Mouse (Mus musculus): ENCODE data around the gene Cox5b. TPM values are rescaled to one million over a fixed set of nuclear protein-coding genes. Genes with fewer than 3 reads are reported as not detected.

The Cox5b gene
- total RNA-seq, 2 experiments from 2014 or later = 533 to 600 TPM

- H3K4me3 ChIP-seq = no peak overlapping the region
- no peak for DNase-seq (ENCODE audit: extremely low spot score in 1 of 2, low spot score in 2 of 2)
- H3K27ac ChIP-seq = no peak overlapping the region
- no peak for TF ChIP-seq CTCF (IDR thresholded peaks at IDR 0.05)
- intact Hi-C loops (cut with DNase I) = loop anchor here (2.0 to 5.0 kb wide), 2 partner anchors 14 to 328 kb away; partner anchors contain the start of gene Kansl3
Observed at GRCm38 (mm10) chr1:36694871-36695270, 3.6 kb downstream of the Cox5b start.

DNA sequence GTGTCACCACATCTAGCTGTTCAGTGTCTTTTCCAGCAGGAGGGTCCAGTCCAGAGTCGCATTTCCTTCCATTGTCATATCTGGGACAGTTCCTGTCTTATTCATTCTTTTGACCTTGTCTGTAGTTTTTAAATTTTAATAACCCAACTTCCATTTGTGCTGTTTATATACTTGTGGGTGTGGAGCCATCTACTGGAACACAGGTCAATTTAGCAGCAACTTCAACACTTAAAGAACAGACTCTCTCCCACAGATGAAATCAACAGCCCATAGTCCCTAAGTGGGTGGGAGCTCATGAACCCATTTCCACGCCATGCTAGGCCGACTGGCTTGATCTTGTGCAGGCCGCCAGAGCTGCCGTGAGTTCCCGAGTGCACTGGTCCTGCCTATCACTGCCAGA is 5.2 kb downstream of the Cox5b start:
- no peak for DNase-seq (ENCODE audit: extremely low spot score in 1 of 2, low spot score in 2 of 2)
- no peak for TF ChIP-seq CTCF (IDR thresholded peaks at IDR 0.05)
- H3K4me3 ChIP-seq = no peak overlapping the region
- no peak overlapping the region for H3K27ac ChIP-seq
- intact Hi-C loops (cut with DNase I) = no loop called here

GRCm38 (mm10) chr1:36697030-36697429 is 5.8 kb downstream of the Cox5b start:
- TF ChIP-seq CTCF (IDR thresholded peaks at IDR 0.05) = no peak
- H3K4me3 ChIP-seq = no peak overlapping the region
- DNase-seq (ENCODE audit: extremely low spot score in 1 of 2, low spot score in 2 of 2) = no peak

DNA sequence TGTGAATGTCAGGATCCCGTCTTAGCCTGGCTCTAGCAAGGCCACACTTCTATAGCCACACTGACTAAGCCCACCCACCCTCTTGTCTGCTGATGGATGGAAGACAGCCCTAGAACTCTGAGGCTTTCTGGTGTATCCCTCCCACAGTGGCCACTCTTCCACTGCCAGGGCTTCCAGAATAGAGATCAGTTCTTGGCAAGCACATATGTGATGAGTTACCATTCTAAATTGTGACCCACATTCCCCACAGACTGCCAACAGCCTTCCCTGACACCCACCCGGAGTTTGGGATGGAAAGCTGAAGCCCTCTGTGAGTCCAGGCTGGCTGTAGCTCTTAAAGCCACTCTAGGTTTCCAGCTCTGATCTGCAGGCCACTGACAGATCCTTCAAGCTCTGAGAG is 15.9 kb downstream of the Cox5b start:
- no peak for TF ChIP-seq CTCF (IDR thresholded peaks at IDR 0.05)
- intact Hi-C loops (cut with DNase I) = loop anchor here (5.0 kb wide), 1 partner anchor 235 kb away; the partner anchor contains the start of gene Tmem131
- H3K4me3 ChIP-seq = peak overlapping the region; percentile 19; the same call in 1 of the 2 replicates
- DNase-seq (ENCODE audit: extremely low spot score in 1 of 2, low spot score in 2 of 2) = no peak
- peak overlapping the region; percentile 89; the same call in 1 of the 2 replicates for H3K27ac ChIP-seq

More at GRCm38 (mm10) chr1:36697030-36697429, 5.8 kb downstream of the Cox5b start:
- intact Hi-C loops (cut with DNase I) = no loop called here
- no peak overlapping the region for H3K27ac ChIP-seq

- no peak for DNase-seq (ENCODE audit: extremely low spot score in 1 of 2, low spot score in 2 of 2)
- intact Hi-C loops (cut with DNase I) = loop anchor here (2.0 to 5.0 kb wide), 3 partner anchors 13 to 235 kb away; partner anchors contain the start of gene Tmem131
- H3K4me3 ChIP-seq = peak overlapping the region; percentile 90; the same call in 1 of the 2 replicates
- TF ChIP-seq CTCF (IDR thresholded peaks at IDR 0.05) = no peak
- H3K27ac ChIP-seq = peak overlapping the region; percentile 89
Observed at GRCm38 (mm10) chr1:36707797-36708196, 16.5 kb downstream of the Cox5b start.

DNA sequence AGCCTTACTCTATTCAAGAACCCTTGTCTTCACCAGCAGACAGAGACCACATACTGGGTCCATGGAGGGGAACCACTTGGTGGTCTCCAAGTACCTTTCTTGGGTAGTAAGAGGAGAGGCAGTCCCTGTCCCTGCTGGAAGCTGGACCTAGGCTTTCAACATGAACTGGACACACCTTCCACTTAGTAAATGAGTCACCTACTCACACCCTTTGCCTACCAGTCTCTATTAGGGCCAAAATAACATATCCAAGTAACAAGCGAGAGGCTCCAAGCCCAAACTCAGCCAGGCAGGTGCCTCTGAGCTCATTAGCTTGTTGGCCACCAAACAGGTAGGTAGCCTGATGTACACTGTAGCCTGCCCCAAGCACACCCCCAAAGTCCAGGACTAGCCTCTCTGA is 17.4 kb downstream of the Cox5b start:
- peak overlapping the region; percentile 89 for H3K27ac ChIP-seq
- intact Hi-C loops (cut with DNase I) = loop anchor here (2.0 to 5.0 kb wide), 3 partner anchors 14 to 234 kb away; partner anchors contain the start of gene Tmem131
- no peak for TF ChIP-seq CTCF (IDR thresholded peaks at IDR 0.05)
- DNase-seq (ENCODE audit: extremely low spot score in 1 of 2, low spot score in 2 of 2) = no peak
- peak overlapping the region; percentile 90 for H3K4me3 ChIP-seq

DNA sequence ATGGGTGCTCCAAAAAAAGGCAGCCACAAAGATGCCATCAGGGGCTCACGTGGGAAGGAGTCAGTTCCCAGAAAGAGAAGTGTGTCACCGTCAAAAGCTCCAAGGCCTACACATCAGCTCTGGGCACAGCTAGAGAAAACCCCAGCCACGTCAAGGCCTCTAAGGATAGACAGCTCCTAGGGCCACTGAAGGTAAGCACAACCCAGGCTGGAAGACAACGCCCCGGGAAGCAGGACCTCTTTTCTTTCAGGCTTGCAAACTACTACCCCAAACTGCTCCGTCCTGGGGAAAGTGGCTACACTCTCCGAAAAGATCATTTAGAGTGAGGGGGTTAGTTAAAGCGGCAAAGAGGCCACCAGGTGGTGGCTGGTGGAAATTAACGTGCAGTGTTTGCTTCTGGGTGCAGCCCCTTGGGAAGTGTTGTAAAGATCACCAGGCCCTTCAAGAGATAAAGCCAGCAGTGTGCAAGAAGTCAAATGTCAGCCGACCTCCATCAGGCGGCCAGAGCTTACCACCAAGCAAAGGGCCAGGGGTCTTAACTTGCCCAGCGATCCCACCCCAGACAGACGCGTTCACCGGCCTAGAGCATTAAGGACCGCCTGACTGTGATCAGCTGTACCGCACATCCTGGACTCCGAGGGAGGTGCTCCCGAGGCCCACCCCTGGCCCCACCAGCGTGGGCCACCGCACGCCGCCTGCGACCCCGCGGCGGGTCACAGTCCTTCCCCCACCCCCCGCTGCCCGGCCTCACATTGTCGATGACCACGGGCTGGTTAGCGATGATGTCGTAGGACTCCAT is 18.0 kb downstream of the Cox5b start:
- intact Hi-C loops (cut with DNase I) = loop anchor here (2.0 to 5.0 kb wide), 3 partner anchors 14 to 233 kb away; partner anchors contain the start of gene Tmem131
- no peak for DNase-seq (ENCODE audit: extremely low spot score in 1 of 2, low spot score in 2 of 2)
- H3K27ac ChIP-seq = peak overlapping the region; percentile 89

DNA sequence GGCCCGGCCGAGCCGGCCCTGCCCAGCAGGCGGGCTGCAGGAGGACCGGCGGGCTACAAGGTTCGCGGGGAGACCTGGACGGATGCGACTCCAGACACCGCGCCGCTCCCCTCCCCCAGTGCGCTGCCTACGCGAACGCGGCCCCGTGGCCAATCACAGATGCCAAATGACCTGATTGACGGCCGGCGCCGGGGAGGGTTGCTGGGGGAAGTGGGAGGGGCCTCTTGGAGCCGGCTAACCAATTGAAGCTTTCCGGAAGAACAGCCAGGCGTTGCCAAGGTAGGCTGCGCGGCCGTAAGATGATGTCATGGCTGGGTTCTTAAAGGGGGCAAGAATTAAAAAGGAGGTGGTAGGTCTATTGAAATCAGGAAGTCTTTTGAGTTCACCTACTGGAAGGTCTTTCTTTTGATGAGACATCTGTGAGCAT is 18.6 kb downstream of the Cox5b start, which contains the start of gene 4933424G06Rik:
4933424G06Rik (plus strand) TSS at position 296 of the 427 bp plus-strand sequence.
- Histone ChIP-seq H3K4me3 (peak within 1 kb of the TSS; percentile 90), H3K27ac (peak within 1 kb of the TSS; percentile 89)
- DNase-seq (ENCODE audit: extremely low spot score in 1 of 2, low spot score in 2 of 2) = peak; percentile 98
- intact Hi-C loops (cut with DNase I) = loop anchor here (2.0 to 5.0 kb wide), 3 partner anchors 15 to 232 kb away; partner anchors contain the start of gene Tmem131
- TF ChIP-seq CTCF (IDR thresholded peaks at IDR 0.05) = no peak

More for the DNA sequence above, 18.0 kb downstream of the Cox5b start:
- peak; percentile 44 for TF ChIP-seq CTCF (IDR thresholded peaks at IDR 0.05)
- H3K4me3 ChIP-seq = peak overlapping the region; percentile 90

GRCm38 (mm10) chr1:36711104-36711503 is 19.9 kb downstream of the Cox5b start:
- no peak for TF ChIP-seq CTCF (IDR thresholded peaks at IDR 0.05)
- DNase-seq (ENCODE audit: extremely low spot score in 1 of 2, low spot score in 2 of 2) = no peak
- intact Hi-C loops (cut with DNase I) = no loop called here
- Histone ChIP-seq H3K27ac (no peak overlapping the region), H3K4me3 (no peak overlapping the region)

DNA sequence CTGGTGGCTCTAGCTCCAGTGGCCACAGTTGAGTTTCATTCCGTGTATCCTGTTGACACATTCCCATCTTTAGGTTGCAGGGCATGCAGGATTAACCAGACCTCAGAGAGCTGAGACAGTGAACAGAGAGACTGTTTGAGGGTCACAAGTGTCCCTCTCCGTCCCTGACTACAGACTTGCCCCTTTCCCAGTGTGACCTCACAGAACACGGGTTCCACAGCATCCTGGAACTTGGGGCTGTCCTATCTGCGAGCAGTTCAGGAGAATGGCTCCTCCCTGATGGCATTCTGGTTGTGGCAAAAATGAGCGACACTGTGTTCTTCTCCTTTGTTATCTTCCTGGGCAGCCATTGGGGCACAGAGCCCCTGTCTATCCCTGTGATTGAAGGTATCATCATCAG is 23.1 kb downstream of the Cox5b start, which contains the start of gene Actr1b:
Actr1b (minus strand) TSS at position 112 of the 400 bp plus-strand sequence.
- Histone ChIP-seq H3K4me3 (no peak within 1 kb of the TSS), H3K27ac (no peak within 1 kb of the TSS)
- DNase-seq (ENCODE audit: extremely low spot score in 1 of 2, low spot score in 2 of 2) = no peak
- intact Hi-C loops (cut with DNase I) = no loop called here
- TF ChIP-seq CTCF (IDR thresholded peaks at IDR 0.05) = no peak

- H3K4me3 ChIP-seq = no peak overlapping the region
- H3K27ac ChIP-seq = no peak overlapping the region
- TF ChIP-seq CTCF (IDR thresholded peaks at IDR 0.05) = no peak
- intact Hi-C loops (cut with DNase I) = no loop called here
- DNase-seq (ENCODE audit: extremely low spot score in 1 of 2, low spot score in 2 of 2) = no peak
Observed at GRCm38 (mm10) chr1:36718786-36719185, 27.5 kb downstream of the Cox5b start.

Data from left cerebral cortex, adult 2 months (tissue).